Mouse (Mus musculus) cerebellum, adult 9-11 months (tissue): Measurements from ENCODE around the gene Erc1.
"Not testable (repeated sequence)": the region's sequence is repeated elsewhere in the genome, so short reads cannot be mapped to it uniquely, and the experiment has no call there.

Experiments
- DNase-seq: peaks from one replicate; pipeline ENCODE4 v3.0.0; 2022

Erc1 gene

GRCm38 (mm10) chr6:119692754-119693153 lies 155.2 kb downstream of the Erc1 start:
- no peak for DNase-seq

- no peak for DNase-seq
Measured at GRCm38 (mm10) chr6:119686470-119686869, 161.5 kb downstream of the Erc1 start.

- no peak for DNase-seq
Measured at GRCm38 (mm10) chr6:119680746-119681145, 167.2 kb downstream of the Erc1 start.

GRCm38 (mm10) chr6:119674811-119675209 lies 173.2 kb downstream of the Erc1 start:
- DNase-seq = peak; percentile 25

GRCm38 (mm10) chr6:119674201-119674810 lies 173.7 kb downstream of the Erc1 start:
- peak; percentile 87 for DNase-seq

- DNase-seq = no peak
Measured at GRCm38 (mm10) chr6:119669746-119670145, 178.2 kb downstream of the Erc1 start.

GRCm38 (mm10) chr6:119662936-119663335 lies 185.0 kb downstream of the Erc1 start:
- no peak for DNase-seq

- DNase-seq = peak; percentile 72
Measured at GRCm38 (mm10) chr6:119661081-119661493, 186.9 kb downstream of the Erc1 start.

- no peak for DNase-seq
Measured at GRCm38 (mm10) chr6:119658441-119658840, 189.5 kb downstream of the Erc1 start.

- no peak for DNase-seq
Measured at GRCm38 (mm10) chr6:119657418-119658178, 190.4 kb downstream of the Erc1 start.

- not testable (repeated sequence) for DNase-seq
Measured at GRCm38 (mm10) chr6:119654777-119655176, 193.2 kb downstream of the Erc1 start.

- DNase-seq = no peak
Measured at GRCm38 (mm10) chr6:119643880-119644460, 204.0 kb downstream of the Erc1 start.

- no peak for DNase-seq
Measured at GRCm38 (mm10) chr6:119643178-119643728, 204.7 kb downstream of the Erc1 start.

- no peak for DNase-seq
Measured at GRCm38 (mm10) chr6:119642718-119643117, 205.2 kb downstream of the Erc1 start.

GRCm38 (mm10) chr6:119635629-119636028 lies 212.3 kb downstream of the Erc1 start:
- no peak for DNase-seq

- DNase-seq = no peak
Measured at GRCm38 (mm10) chr6:119630622-119631021, 217.3 kb downstream of the Erc1 start.

GRCm38 (mm10) chr6:119601379-119601778 lies 246.6 kb downstream of the Erc1 start:
- DNase-seq = no peak

GRCm38 (mm10) chr6:119595440-119595839 lies 252.5 kb downstream of the Erc1 start:
- no peak for DNase-seq

GRCm38 (mm10) chr6:119590872-119591271 lies 257.1 kb downstream of the Erc1 start:
- no peak for DNase-seq

GRCm38 (mm10) chr6:119587897-119588296 lies 260.1 kb downstream of the Erc1 start:
- DNase-seq = no peak

GRCm38 (mm10) chr6:119587454-119587853 lies 260.5 kb downstream of the Erc1 start:
- no peak for DNase-seq

- no peak for DNase-seq
Measured at GRCm38 (mm10) chr6:119585652-119586375, 262.2 kb downstream of the Erc1 start.

GRCm38 (mm10) chr6:119584061-119584460 lies 263.9 kb downstream of the Erc1 start:
- no peak for DNase-seq
